Mouse (Mus musculus) E14TG2a.4 (cell line): ENCODE results near the gene Pi4kb.

Source experiments
- CTCF ChIP-seq: conservative IDR thresholded peaks from 2 replicates; pipeline ENCODE4 v1.5.1; 2014; ENCODE audit warnings: low read length
- NANOG ChIP-seq: IDR thresholded peaks from 2 replicates; pipeline ENCODE4 v1.6.1; 2014; ENCODE audit warnings: borderline replicate concordance, low read length, mixed read lengths

DNA sequence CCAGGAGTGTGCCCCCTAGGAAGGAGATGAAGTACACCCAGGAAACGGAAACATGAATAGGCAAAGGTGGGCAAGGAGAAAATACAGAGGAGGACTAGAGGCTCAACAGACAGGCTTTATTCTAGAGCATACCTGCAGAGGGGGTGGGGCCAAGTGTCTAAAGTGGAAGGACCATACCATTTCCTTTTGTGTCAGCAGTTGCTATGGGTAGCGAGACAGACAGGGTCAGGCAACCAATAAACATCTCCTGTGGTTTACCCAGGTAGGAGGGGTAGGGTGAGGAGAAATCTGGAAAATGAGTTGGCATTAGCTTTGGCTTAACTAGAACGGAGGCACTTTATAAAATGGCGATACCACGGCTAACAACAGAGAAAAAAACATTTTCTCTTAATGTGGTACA lies 21.7 kb upstream of the Pi4kb start:
- no peak for TF ChIP-seq CTCF
- no peak for TF ChIP-seq NANOG
